Mouse (Mus musculus) gastrocnemius, postnatal 10 days (tissue): ENCODE data around the gene Cntnap1. TPM values are rescaled to one million over a fixed set of nuclear protein-coding genes. Genes with fewer than 3 reads are reported as not detected.

Source experiments
- DNase-seq: peaks from one replicate; pipeline ENCODE4 v3.0.0; 2021; ENCODE audit warnings: mixed read lengths
- total RNA-seq, 2 experiments: library from RNA; stranded (reverse); gene quantifications; 2 replicates each; pipeline ENCODE4 v1.2.3; 2021

Cntnap1 gene
- total RNA-seq, 2 experiments from 2014 or later, result 4.2 to 4.3 TPM

- no peak for DNase-seq
These were observed 15.1 kb downstream of the Cntnap1 start for GRCm38 (mm10) chr11:101185441-101185840.

GRCm38 (mm10) chr11:101186526-101187247, 16.4 kb downstream of the Cntnap1 start:
- no peak for DNase-seq

GRCm38 (mm10) chr11:101187541-101187940, 17.2 kb downstream of the Cntnap1 start:
- no peak for DNase-seq

GRCm38 (mm10) chr11:101188166-101188805, 18.0 kb downstream of the Cntnap1 start:
- no peak for DNase-seq

GRCm38 (mm10) chr11:101189495-101190180, 19.3 kb downstream of the Cntnap1 start:
- DNase-seq, result peak; percentile 59

- no peak for DNase-seq
These were observed 20.0 kb downstream of the Cntnap1 start for GRCm38 (mm10) chr11:101190181-101190912.

GRCm38 (mm10) chr11:101190913-101191907, 20.9 kb downstream of the Cntnap1 start:
- DNase-seq, result no peak

GRCm38 (mm10) chr11:101191919-101192470, 21.7 kb downstream of the Cntnap1 start:
- no peak for DNase-seq

- no peak for DNase-seq
These were observed 22.3 kb downstream of the Cntnap1 start for GRCm38 (mm10) chr11:101192646-101193045.

GRCm38 (mm10) chr11:101193076-101193475, 22.8 kb downstream of the Cntnap1 start:
- no peak for DNase-seq

GRCm38 (mm10) chr11:101194137-101194536, 23.8 kb downstream of the Cntnap1 start:
- no peak for DNase-seq

- DNase-seq, result no peak
These were observed 24.3 kb downstream of the Cntnap1 start for GRCm38 (mm10) chr11:101194643-101195042.

- DNase-seq, result no peak
These were observed 24.8 kb downstream of the Cntnap1 start for GRCm38 (mm10) chr11:101195101-101195500.

- DNase-seq, result no peak
These were observed 25.2 kb downstream of the Cntnap1 start for GRCm38 (mm10) chr11:101195571-101195970.

GRCm38 (mm10) chr11:101196175-101196574, 25.9 kb downstream of the Cntnap1 start:
- DNase-seq, result no peak

- DNase-seq, result no peak
These were observed 29.2 kb downstream of the Cntnap1 start for GRCm38 (mm10) chr11:101199555-101199954.

- no peak for DNase-seq
These were observed 30.7 kb downstream of the Cntnap1 start for GRCm38 (mm10) chr11:101200986-101201385.

GRCm38 (mm10) chr11:101211970-101212369, 41.6 kb downstream of the Cntnap1 start:
- no peak for DNase-seq

GRCm38 (mm10) chr11:101216936-101217335, 46.6 kb downstream of the Cntnap1 start:
- no peak for DNase-seq

GRCm38 (mm10) chr11:101218436-101219055, 48.2 kb downstream of the Cntnap1 start:
- no peak for DNase-seq
